ENCODE assay signal across 7 mouse cellular contexts in genomic region chr2:143062812-143063792, GRCm38 (mm10). TPM values are rescaled to one million over a fixed set of nuclear protein-coding genes. Genes with fewer than 3 reads are reported as not detected.
A peak's percentile ranks its signal among the peaks of the same experiment; 100 is the strongest.
DNase-seq lines count a peak whose midpoint lies in the region; ATAC-seq and TF ChIP-seq lines count a peak whose summit lies in the region.

Gene Snrpb2, plus strand, starts transcription at chr2:143063039.

- H3K9ac ChIP-seq in embryonic facial prominence, embryonic 11.5 days (replicated peaks; ENCODE audit: low read length): peak within 1 kb of the TSS; percentile 80
- H3K9ac ChIP-seq in limb, embryonic 12.5 days (replicated peaks): peak within 1 kb of the TSS; percentile 83
- peak within 1 kb of the TSS; percentile 73 for H3K9ac ChIP-seq in midbrain, embryonic 15.5 days

- H3K27me3 ChIP-seq in embryonic facial prominence, embryonic 11.5 days (ENCODE audit: control insufficient read depth, insufficient read depth, low read length): no peaks in the 10 kb centered on the region
- no peaks in the 10 kb centered on the region for H3K27me3 ChIP-seq in kidney, adult 2 months (replicated peaks; ENCODE audit: control insufficient read depth, insufficient read depth, low read length)
- H3K27me3 ChIP-seq in limb, embryonic 12.5 days: no peaks in the 10 kb centered on the region
- no peaks in the 10 kb centered on the region for H3K27me3 ChIP-seq in midbrain, embryonic 15.5 days (replicated peaks)
- no peaks in the 10 kb centered on the region for H3K27me3 ChIP-seq in spleen, adult 2 months (ENCODE audit: control insufficient read depth, insufficient read depth, low read length)

- peak within 1 kb of the TSS; percentile 73 for H3K4me3 ChIP-seq in embryonic facial prominence, embryonic 11.5 days (ENCODE audit: low read depth, low read length)
- peak within 1 kb of the TSS; percentile 75 for H3K4me3 ChIP-seq in kidney, adult 2 months (ENCODE audit: insufficient read depth, low read depth, low read length)
- H3K4me3 ChIP-seq in limb, embryonic 12.5 days (replicated peaks): peak within 1 kb of the TSS; percentile 93
- H3K4me3 ChIP-seq in midbrain, embryonic 15.5 days: peak within 1 kb of the TSS; percentile 74
- peak within 1 kb of the TSS; percentile 97 for H3K4me3 ChIP-seq in spleen, adult 2 months (ENCODE audit: extremely low read depth, insufficient read depth, insufficient read length)

- no peak for TF ChIP-seq POLR2A in kidney, adult 2 months (IDR thresholded peaks at IDR 0.05; ENCODE audit: low read depth, low read length)
- no peak; the same call in 1 of the 2 replicates for TF ChIP-seq POLR2A in spleen, adult 2 months (IDR thresholded peaks at IDR 0.05; ENCODE audit: low read depth, low read length)

- no peaks in the 10 kb centered on the region for H3K36me3 ChIP-seq in embryonic facial prominence, embryonic 11.5 days (replicated peaks; ENCODE audit: control insufficient read depth, insufficient read depth, low read depth, low read length)
- no peaks in the 10 kb centered on the region for H3K36me3 ChIP-seq in kidney, adult 2 months (ENCODE audit: control insufficient read depth, insufficient read depth, low read length)
- H3K36me3 ChIP-seq in limb, embryonic 12.5 days: peaks cover 28% of the 10 kb centered on the region
- peaks cover 15% of the 10 kb centered on the region; the same call in 1 of the 2 replicates for H3K36me3 ChIP-seq in midbrain, embryonic 15.5 days (replicated peaks)
- H3K36me3 ChIP-seq in spleen, adult 2 months (ENCODE audit: control insufficient read depth, insufficient read depth, low read length): peaks cover 3% of the 10 kb centered on the region; the same call in 1 of the 2 replicates

- H3K4me1 ChIP-seq in embryonic facial prominence, embryonic 11.5 days (ENCODE audit: control insufficient read depth, insufficient read depth, low read length): no peaks in the 10 kb centered on the region
- peaks cover 4% of the 10 kb centered on the region; the same call in 1 of the 2 replicates for H3K4me1 ChIP-seq in kidney, adult 2 months (ENCODE audit: control insufficient read depth, insufficient read depth, low read length)
- peaks cover 5% of the 10 kb centered on the region for H3K4me1 ChIP-seq in limb, embryonic 12.5 days (replicated peaks)
- H3K4me1 ChIP-seq in midbrain, embryonic 15.5 days: peaks cover 9% of the 10 kb centered on the region
- peaks cover 3% of the 10 kb centered on the region; the same call in 1 of the 2 replicates for H3K4me1 ChIP-seq in spleen, adult 2 months (ENCODE audit: control insufficient read depth, insufficient read depth, insufficient read length)

- no peak for TF ChIP-seq CTCF in kidney, adult 2 months (conservative IDR thresholded peaks at IDR 0.05; ENCODE audit: insufficient read depth, insufficient read length, low read depth, low read length)
- peak; percentile 6; the same call in 1 of the 2 replicates for TF ChIP-seq CTCF in spleen, adult 2 months (IDR thresholded peaks at IDR 0.05; ENCODE audit: extremely low read depth, insufficient read depth, insufficient read length, insufficient replicate concordance)

- H3K4me2 ChIP-seq in embryonic facial prominence, embryonic 11.5 days (ENCODE audit: low read depth, low read length): peak within 1 kb of the TSS; percentile 46
- H3K4me2 ChIP-seq in limb, embryonic 12.5 days: peak within 1 kb of the TSS; percentile 80
- peak within 1 kb of the TSS; percentile 82 for H3K4me2 ChIP-seq in midbrain, embryonic 15.5 days

- WGBS in embryonic facial prominence, embryonic 11.5 days: 2% methylated on average over 55 of the region's 55 CpGs
- WGBS in kidney, adult 2 months: 1% methylated on average over 55 of the region's 55 CpGs
- WGBS in limb, embryonic 12.5 days: under 1% methylated on average over 55 of the region's 55 CpGs
- 1% methylated on average over 55 of the region's 55 CpGs for WGBS in midbrain, embryonic 15.5 days
- under 1% methylated on average over 55 of the region's 55 CpGs for whole genome bisulfite sequencing in spleen, adult 2 months

- DNase-seq in adrenal gland, postnatal 14 days: peak; percentile 96
- peak; percentile 96 for DNase-seq in embryonic facial prominence, embryonic 11.5 days (ENCODE audit: low spot score)
- DNase-seq in heart, adult 18-20 months: peak; percentile 92 to 94
- DNase-seq in kidney, adult 2 months: peak; percentile 93
- DNase-seq in spleen, adult 2 months (ENCODE audit: low read depth in 1 of 2, low spot score in 2 of 2): peak; percentile 73 to 80

- ATAC-seq in embryonic facial prominence, embryonic 11.5 days (replicated peaks; ENCODE audit: insufficient number of reproducible peaks, low FRiP score, low TSS enrichment, low read depth): peak; percentile 94
- ATAC-seq in limb, embryonic 12.5 days (ENCODE audit: insufficient number of reproducible peaks, insufficient read depth, low FRiP score, low TSS enrichment, low read depth): peak; percentile 87
- ATAC-seq in midbrain, embryonic 15.5 days (replicated peaks): peak; percentile 95

- H3K9me3 ChIP-seq in embryonic facial prominence, embryonic 11.5 days (replicated peaks; ENCODE audit: control insufficient read depth, low read length): no peaks in the 10 kb centered on the region
- H3K9me3 ChIP-seq in limb, embryonic 12.5 days: no peaks in the 10 kb centered on the region
- H3K9me3 ChIP-seq in midbrain, embryonic 15.5 days: no peaks in the 10 kb centered on the region

- H3K27ac ChIP-seq in embryonic facial prominence, embryonic 11.5 days (replicated peaks; ENCODE audit: low read depth, low read length): no peak within 1 kb of the TSS
- H3K27ac ChIP-seq in kidney, adult 2 months (ENCODE audit: insufficient read depth, low read depth, low read length): peak within 1 kb of the TSS; percentile 30; the same call in 1 of the 2 replicates
- 0 out of 2 replicates have a peak within 1 kb of the TSS, but pooled peaks have one; percentile 29 for H3K27ac ChIP-seq in limb, embryonic 12.5 days
- H3K27ac ChIP-seq in midbrain, embryonic 15.5 days: peak within 1 kb of the TSS; percentile 39; the same call in 1 of the 2 replicates
- no peak within 1 kb of the TSS for H3K27ac ChIP-seq in spleen, adult 2 months (ENCODE audit: insufficient read depth, low read length)

RNA-seq across cellular contexts. Expression of gene Snrpb2, which starts in this region (rescaled TPM):
- 41.9 and 52.5 TPM in 2 replicates for total RNA-seq in adrenal gland, postnatal 14 days (2021)
- polyA plus RNA-seq in embryonic facial prominence, embryonic 11.5 days (2014; fragmentation: Nextera tagmentation; extraction: Ambion mirVana): 129 and 165 TPM in 2 replicates
- total RNA-seq in heart, adult 18-20 months (2021): 10 to 100 TPM; 17.4 to 19.3 TPM
- 3.4 and 5.3 TPM in 2 replicates for polyA plus RNA-seq in kidney, adult 2 months (2012; rRNA removed)
- polyA plus RNA-seq in limb, embryonic 12.5 days (2016; fragmentation: Nextera tagmentation; extraction: Ambion mirVana): 106 and 110 TPM in 2 replicates
- polyA plus RNA-seq in midbrain, embryonic 15.5 days (2015; fragmentation: Nextera tagmentation; extraction: Ambion mirVana): 47.1 and 50.4 TPM in 2 replicates
- 1.7 and 2.0 TPM in 2 replicates for polyA plus RNA-seq in spleen, adult 2 months (2012; rRNA removed)

Comparison
In these comparisons a context has a peak if more than half of its experiments do, and no peak if none do; other contexts are left out.
1. H3K27ac ChIP-seq: peak in kidney, adult 2 months (single experiment), limb, embryonic 12.5 days (single experiment) and midbrain, embryonic 15.5 days (single experiment); none in embryonic facial prominence, embryonic 11.5 days (single experiment) and spleen, adult 2 months (single experiment).
2. Peak in every context shown above with its lines, with median percentiles within 50 percentile points of each other: DNase-seq, ATAC-seq, H3K4me2 ChIP-seq, H3K4me3 ChIP-seq and H3K9ac ChIP-seq.